Mouse (Mus musculus): ENCODE results near the gene Nbas.

Gene Nbas

DNA sequence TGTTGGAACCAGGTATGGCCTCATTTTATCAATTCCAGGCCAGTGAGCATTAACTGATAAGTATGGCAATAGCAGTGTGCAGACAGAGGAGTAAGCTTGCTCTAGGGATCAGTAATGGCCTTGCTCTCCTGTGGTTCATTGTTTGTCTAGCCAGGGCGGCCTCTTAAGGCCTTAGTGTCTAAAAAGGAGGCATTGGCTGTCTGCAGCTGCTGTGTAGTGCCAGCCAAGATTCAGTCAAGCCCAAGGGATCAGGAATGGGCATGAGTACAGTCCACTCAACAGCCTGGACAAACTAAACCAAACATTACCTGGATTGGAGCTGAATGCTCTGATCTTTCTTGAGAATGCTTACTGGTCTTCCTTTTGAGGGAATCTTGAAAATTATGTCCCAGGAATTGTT lies 120.7 kb downstream of the Nbas start:
- peak; percentile 26 for DNase-seq (ENCODE audit: inconsistent ontology term)

DNA sequence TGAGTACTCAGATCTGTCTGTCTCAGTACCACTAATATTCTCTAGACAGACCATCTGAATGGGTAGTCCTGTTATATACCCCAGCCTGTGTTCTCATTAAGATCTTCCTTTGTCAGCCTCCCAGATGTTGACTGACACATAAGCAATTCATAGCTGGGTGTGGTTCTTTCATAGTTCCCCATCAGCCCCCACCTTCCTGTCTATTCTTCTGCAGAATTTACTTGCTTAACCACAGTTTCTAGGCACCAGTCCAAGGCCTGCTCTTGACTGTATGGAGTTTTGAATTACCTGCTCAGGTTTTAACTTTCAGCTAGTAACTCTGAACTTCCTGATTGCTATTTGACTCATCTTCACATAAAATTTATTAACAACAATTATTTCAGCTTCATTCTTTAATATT lies 141.3 kb downstream of the Nbas start:
- no peak for DNase-seq (ENCODE audit: inconsistent ontology term)

GRCm38 (mm10) chr12:13418651-13419050 lies 149.7 kb downstream of the Nbas start:
- DNase-seq (ENCODE audit: inconsistent ontology term) = no peak

DNA sequence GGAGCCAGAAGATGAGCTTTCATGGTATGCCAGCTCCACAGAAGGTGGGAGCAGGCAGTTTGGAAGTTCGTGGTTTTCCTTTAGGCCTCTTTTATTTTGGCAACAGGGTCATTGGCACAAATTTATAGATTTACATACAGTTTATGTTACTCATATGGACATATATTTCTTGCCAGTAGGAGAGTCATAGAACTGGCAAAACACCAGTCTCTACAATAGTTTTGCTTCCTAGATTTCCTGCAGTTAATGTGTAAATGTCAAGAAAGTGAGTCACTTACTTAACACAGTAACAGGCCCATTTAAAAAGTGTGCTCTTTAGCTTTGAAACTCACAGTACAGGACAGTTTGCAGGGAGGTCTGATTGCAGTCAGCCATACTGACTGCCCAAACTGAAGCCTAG lies 161.3 kb downstream of the Nbas start:
- DNase-seq (ENCODE audit: inconsistent ontology term) = no peak

GRCm38 (mm10) chr12:13444653-13445431 lies 175.9 kb downstream of the Nbas start:
- no peak for DNase-seq (ENCODE audit: inconsistent ontology term)

GRCm38 (mm10) chr12:13445486-13446065 lies 176.6 kb downstream of the Nbas start:
- no peak for DNase-seq (ENCODE audit: inconsistent ontology term)

DNA sequence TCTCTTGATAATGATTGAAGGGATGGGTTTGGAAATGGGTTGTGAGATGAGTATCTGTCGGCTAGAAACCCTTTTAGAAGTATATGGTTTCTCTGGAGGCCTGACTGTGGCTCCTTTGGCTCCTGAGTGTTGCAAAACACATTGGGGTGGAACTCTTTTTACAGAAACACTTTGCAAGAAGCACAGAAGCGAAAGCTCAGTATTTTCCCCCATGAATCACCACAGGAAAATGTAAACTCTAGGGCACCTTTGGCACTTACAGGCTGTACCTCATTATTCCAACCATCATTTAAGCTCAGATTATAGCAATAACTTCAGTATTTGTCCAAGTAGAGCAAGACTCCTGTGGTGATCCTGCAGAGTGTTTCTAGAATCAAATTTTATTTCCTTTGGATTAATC lies 180.0 kb downstream of the Nbas start:
- no peak for DNase-seq (ENCODE audit: inconsistent ontology term)

DNA sequence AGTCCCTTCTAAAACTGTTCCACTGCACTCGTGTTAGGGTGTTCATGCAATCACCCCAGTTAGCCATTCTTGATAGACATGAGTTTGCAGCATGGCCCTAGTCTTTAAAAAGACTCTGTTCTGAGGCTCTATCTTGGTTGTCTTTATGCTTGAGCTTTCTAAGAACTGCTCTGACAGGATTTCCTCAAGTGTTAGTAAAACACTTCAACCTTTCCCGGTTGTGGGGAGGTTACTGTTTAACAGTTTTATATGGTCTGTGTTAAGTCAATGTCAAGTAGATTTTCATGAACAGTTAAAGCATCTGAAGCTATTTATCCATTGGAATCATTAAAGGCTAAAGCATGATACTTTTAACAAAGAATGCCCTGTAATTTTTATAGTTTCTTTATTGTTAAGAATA lies 183.1 kb downstream of the Nbas start:
- no peak for DNase-seq (ENCODE audit: inconsistent ontology term)

DNA sequence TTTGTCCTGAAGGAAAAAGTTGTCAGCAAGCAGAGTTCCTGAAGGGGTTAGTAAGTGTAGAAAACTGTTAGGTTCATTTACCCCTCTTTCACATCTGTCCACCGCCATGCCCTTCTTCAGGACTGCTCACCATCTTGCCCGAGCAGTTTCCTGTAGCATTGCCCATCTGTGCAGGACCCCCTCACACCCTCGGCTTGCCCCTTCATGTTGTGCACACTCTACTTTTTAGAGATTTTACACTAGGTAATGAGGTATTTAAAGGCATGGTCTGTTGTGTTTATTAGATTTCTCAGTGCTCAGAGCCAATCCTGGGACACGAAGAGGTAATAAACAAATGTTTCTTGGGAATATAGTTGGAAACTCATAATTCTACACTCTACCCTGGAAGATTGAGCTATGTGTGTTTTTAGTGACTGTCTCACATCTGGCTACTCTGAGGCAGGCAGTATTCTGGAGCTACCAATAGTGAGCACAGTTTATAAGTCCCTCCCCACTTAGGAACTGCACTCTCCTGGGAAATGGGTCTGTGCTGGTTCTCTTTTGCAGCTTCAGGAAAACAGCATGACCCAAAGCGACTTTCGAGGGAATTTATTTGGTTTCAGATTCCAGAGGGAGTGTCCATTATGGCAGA lies 191.4 kb downstream of the Nbas start:
- no peak for DNase-seq (ENCODE audit: inconsistent ontology term)

DNA sequence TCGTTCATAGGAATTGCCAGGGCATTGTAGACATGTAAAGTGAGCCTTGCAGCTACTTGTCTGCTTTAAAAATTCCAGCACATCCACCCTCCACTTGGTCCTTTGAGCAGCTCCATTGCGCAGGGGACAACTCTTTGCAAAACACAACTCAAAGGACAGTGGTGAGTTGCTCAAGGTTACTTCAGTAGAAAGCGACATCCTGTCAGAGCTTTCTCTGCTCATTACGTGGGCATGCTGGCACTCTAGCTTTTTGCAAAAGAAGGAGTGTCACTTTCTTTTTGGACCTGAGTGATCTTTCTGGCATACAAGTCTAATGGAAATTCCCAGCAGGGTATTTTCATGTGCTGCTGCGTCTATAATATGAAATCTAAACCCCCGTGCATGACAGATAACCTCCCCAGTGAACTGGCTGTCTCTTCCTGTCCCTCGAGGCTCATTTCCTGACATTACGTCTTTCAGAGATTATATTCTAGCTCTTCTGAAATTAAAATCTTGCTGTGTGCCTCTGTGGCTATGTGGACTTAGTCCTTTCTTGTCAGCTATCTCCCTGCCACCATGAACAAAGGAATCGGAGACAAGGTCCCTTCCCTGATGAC lies 192.7 kb downstream of the Nbas start:
- DNase-seq (ENCODE audit: inconsistent ontology term) = no peak

GRCm38 (mm10) chr12:13462397-13462796 lies 193.5 kb downstream of the Nbas start:
- peak; percentile 67 for DNase-seq (ENCODE audit: inconsistent ontology term)

- no peak for DNase-seq (ENCODE audit: inconsistent ontology term)
Measured at GRCm38 (mm10) chr12:13465554-13465953, 196.6 kb downstream of the Nbas start.

DNA sequence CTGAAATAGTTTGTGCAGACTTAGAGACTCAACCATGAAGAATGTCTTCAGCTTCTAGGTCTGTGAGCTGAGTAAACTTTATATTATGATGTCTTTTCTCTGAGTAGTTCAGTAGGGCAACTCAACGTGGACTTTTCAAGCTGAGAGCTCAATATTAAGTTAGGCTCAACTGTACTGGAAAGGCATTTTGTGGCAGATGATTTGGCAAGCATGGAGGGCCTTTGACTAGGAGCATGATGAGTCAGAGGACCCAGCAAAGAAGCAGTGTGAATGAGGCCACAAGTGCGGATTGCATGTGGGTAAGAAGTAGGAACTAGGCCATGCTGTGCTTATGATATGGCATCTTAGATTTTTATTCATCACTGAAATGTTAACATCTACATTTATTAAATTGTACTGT lies 205.9 kb downstream of the Nbas start:
- peak; percentile 85 for DNase-seq (ENCODE audit: inconsistent ontology term)

DNA sequence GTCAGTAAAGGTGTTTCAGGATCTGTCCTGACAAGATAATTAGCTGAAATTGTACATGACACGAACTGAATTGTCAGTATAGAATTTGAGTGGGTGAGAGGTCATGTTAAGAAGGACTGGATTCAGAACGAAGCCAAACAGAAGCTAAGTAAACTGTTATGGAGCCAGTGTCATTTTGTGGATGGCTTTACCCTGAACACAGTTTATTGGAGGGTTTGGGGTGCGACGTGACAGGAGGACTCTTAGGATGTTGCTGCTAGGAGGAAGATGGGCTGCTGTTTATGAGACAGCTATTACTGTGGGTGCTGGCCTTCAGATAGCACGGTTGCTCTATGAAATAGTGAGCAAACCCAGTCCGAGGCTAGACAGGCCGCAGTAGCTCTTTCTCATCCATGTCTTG lies 210.2 kb downstream of the Nbas start:
- no peak for DNase-seq (ENCODE audit: inconsistent ontology term)

- no peak for DNase-seq (ENCODE audit: inconsistent ontology term)
Measured at GRCm38 (mm10) chr12:13486278-13486677, 217.3 kb downstream of the Nbas start.

DNA sequence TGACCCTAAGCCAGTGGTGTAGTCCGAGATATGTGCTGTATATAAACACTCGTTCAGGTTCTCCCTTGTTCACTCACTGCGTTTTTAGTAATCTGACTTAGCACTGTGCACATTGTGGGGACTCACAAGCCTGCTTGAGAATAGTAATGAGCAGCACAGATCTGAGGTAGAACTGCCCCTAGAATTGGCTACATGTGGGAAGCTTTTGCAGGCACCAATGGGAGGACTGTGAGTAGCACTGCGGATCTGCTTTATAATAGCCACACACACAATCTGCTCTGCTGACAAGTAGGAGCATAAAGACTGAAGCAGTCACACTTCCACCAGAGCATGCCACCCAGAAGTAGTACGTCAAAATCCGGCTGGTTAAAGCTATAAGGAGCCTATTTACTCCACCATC lies 228.3 kb downstream of the Nbas start:
- no peak for DNase-seq (ENCODE audit: inconsistent ontology term)

GRCm38 (mm10) chr12:13499237-13499889 lies 230.4 kb downstream of the Nbas start:
- peak; percentile 31 for DNase-seq (ENCODE audit: inconsistent ontology term)

DNA sequence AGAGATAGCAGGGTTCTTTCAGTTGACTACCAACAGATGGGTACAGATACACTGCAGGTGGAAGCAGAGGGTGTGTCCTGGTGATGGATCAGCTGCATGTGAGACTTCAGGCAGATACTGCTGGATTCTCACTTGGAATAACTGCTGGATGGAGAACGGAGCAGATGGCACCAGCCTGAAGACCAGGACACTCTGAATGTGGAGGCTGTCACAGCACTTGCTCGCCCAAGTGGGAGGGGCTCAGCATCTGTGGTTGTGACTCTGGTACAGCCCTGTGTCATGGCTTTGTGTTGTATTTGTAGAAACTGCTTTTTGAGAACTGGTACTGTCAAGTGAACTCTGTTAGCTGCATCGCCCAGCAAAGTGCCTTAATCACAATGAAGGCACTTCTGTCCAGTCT lies 231.3 kb downstream of the Nbas start:
- no peak for DNase-seq (ENCODE audit: inconsistent ontology term)

GRCm38 (mm10) chr12:13504771-13505444 lies 236.0 kb downstream of the Nbas start:
- DNase-seq (ENCODE audit: inconsistent ontology term) = peak; percentile 30

- DNase-seq (ENCODE audit: inconsistent ontology term) = no peak
Measured at GRCm38 (mm10) chr12:13518082-13518481, 249.1 kb downstream of the Nbas start.

DNA sequence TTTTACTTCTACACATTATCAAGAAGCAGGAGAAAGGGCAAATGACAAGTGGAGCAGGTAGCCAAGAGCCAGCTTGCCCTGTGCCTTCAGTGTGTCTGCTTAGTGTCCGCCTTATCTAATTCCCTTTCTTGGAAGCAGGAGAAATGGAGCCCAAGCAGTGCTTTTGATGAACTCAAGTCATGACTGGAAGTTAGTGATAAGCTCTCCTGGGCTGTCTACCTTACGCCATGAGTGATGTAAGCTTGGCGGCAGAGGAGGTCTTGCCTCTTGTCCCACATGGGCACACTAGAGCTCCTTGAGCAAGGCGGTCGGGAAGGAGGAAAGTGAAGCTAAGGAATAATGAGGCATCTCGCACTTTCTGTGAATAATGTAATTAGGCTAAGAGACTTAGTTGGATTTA lies 250.5 kb downstream of the Nbas start:
- no peak for DNase-seq (ENCODE audit: inconsistent ontology term)
